Comparison of ENCODE assay signal across 1 mouse cellular context in the genomic region with DNA sequence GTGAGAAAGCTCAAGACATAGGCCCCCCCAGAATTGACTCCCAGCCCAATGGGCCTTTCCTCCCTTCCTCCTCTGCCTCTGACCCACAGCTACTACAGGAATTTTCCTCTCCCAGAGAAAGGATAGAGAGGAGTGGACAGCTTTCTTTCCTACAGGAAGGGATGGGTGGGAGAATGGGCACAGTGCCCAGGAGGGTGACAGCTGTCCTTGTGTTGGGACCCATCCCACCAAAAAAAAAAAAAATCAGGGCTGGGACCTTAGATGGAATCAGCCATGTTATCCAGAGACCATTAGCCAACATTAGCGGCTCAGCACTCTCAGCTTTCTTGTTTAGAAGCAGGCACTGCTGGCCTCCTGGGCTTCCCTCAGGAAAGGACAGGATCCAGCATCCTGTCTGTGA.
TF ChIP-seq lines count a peak whose summit lies in the region.

No protein-coding gene starts in this region.

TF ChIP-seq in myocyte, 11 proteins besides CTCF, POLR2A, EP300 and RAD21 (continued from another document):
- TF ChIP-seq E2F4 (IDR thresholded peaks at IDR 0.05; ENCODE audit: insufficient read depth) (no peak), MYOD1 (IDR thresholded peaks at IDR 0.05; ENCODE audit: control insufficient read depth in 1 of 3, insufficient read length in 2 of 3, low read depth in 2 of 3) (peak in 2 of 3 experiments; percentile 28 to 31), TCF3 (IDR thresholded peaks at IDR 0.05; ENCODE audit: insufficient read length, low read depth) (no peak)
